Mouse (Mus musculus) hindbrain, embryonic 16.5 days (tissue): ENCODE data around the gene Slc25a15. TPM values are rescaled to one million over a fixed set of nuclear protein-coding genes. Genes with fewer than 3 reads are reported as not detected.

ENCODE experiments used
- ATAC-seq: fragments of 200-750 bp; cut with Nextera tagmentation; 2 replicates; pipeline ENCODE4 v1.8.0; 2017; ENCODE audit warnings: moderate TSS enrichment, moderate library complexity
- H3K27ac ChIP-seq: fragments of 300-500 bp; sonication (generic); 2 replicates; pipeline ENCODE4 v1.5.1; 2014; ENCODE audit warnings: low read depth, mild to moderate bottlenecking, control low read depth, low read length, moderate library complexity
- H3K27me3 ChIP-seq: fragments of 300-500 bp; sonication (generic); replicated peaks from 2 replicates; pipeline ENCODE4 v1.6.1; 2014; ENCODE audit warnings: low read length; ENCODE audit not compliant: control insufficient read depth, insufficient read depth
- H3K36me3 ChIP-seq: fragments of 300-500 bp; sonication (generic); 2 replicates; pipeline ENCODE4 v1.6.1; 2014; ENCODE audit warnings: mild to moderate bottlenecking, low read length, moderate library complexity, mixed read lengths; ENCODE audit not compliant: control insufficient read depth, insufficient read depth
- H3K4me1 ChIP-seq: fragments of 300-500 bp; sonication (generic); 2 replicates; pipeline ENCODE4 v1.6.1; 2014; ENCODE audit warnings: low read depth, low read length; ENCODE audit not compliant: control insufficient read depth, insufficient read depth
- H3K4me2 ChIP-seq: fragments of 300-500 bp; sonication (generic); 2 replicates; pipeline ENCODE4 v1.6.1; 2014; ENCODE audit warnings: mild to moderate bottlenecking, low read length, control low read depth, moderate library complexity
- H3K4me3 ChIP-seq: fragments of 300-500 bp; sonication (generic); 2 replicates; pipeline ENCODE4 v1.5.1; 2014; ENCODE audit warnings: mild to moderate bottlenecking, low read length, control low read depth, moderate library complexity
- H3K9ac ChIP-seq: fragments of 300-500 bp; sonication (generic); 2 replicates; pipeline ENCODE4 v1.6.1; 2014; ENCODE audit warnings: low read depth, mild to moderate bottlenecking, control low read depth, low read length, moderate library complexity
- H3K9me3 ChIP-seq: fragments of 300-500 bp; sonication (generic); 2 replicates; pipeline ENCODE4 v1.6.1; 2014; ENCODE audit warnings: mild to moderate bottlenecking, low read length, moderate library complexity; ENCODE audit not compliant: control insufficient read depth
- WGBS: fragments of 180-500 bp; shearing (Covaris S2); extraction: QIAGEN DNeasy Blood & Tissue Kit; methylation state at CpG from one replicate; pipeline ENCODE4 v1.1.7; 2014; 5-methylcytosine and 5-hydroxymethylcytosine counted together
- polyA plus RNA-seq: library from polyadenylated mRNA; unstranded; fragments of >200 nt; fragmentation: Nextera tagmentation; extraction: Ambion mirVana; gene quantifications from 2 replicates; pipeline ENCODE4 v1.2.1, GENCODE M21; 2015

Slc25a15 gene
- polyA plus RNA-seq, 1 experiment from 2014 or later: 8.5 TPM

- no peaks in the 10 kb centered on the region for H3K9me3 ChIP-seq
- no peak overlapping the region for H3K4me3 ChIP-seq
- H3K27me3 ChIP-seq: no peaks in the 10 kb centered on the region
- H3K36me3 ChIP-seq: no peaks in the 10 kb centered on the region
- H3K4me2 ChIP-seq: no peak overlapping the region
- WGBS: 95% methylated on average over 8 of the region's 8 CpGs
- ATAC-seq: no peak
- H3K4me1 ChIP-seq: peaks cover 6% of the 10 kb centered on the region; the same call in 1 of the 2 replicates
- H3K27ac ChIP-seq: no peak overlapping the region
- no peak overlapping the region for H3K9ac ChIP-seq
Measured at GRCm38 (mm10) chr8:22395256-22395655, 3.1 kb downstream of the Slc25a15 start.

GRCm38 (mm10) chr8:22394471-22394870 is 3.9 kb downstream of the Slc25a15 start:
- ATAC-seq: no peak
- no peak overlapping the region for H3K4me2 ChIP-seq
- no peaks in the 10 kb centered on the region for H3K36me3 ChIP-seq
- H3K4me1 ChIP-seq: peaks cover 6% of the 10 kb centered on the region; the same call in 1 of the 2 replicates
- H3K9me3 ChIP-seq: no peaks in the 10 kb centered on the region
- no peak overlapping the region for H3K27ac ChIP-seq
- WGBS: 84% methylated on average over 4 of the region's 4 CpGs
- H3K27me3 ChIP-seq: no peaks in the 10 kb centered on the region
- H3K4me3 ChIP-seq: no peak overlapping the region
- H3K9ac ChIP-seq: no peak overlapping the region

GRCm38 (mm10) chr8:22390766-22391463 is 7.5 kb downstream of the Slc25a15 start:
- H3K27ac ChIP-seq: no peak overlapping the region
- no peak overlapping the region for H3K4me2 ChIP-seq
- no peak overlapping the region for H3K4me3 ChIP-seq
- no peaks in the 10 kb centered on the region for H3K27me3 ChIP-seq
- WGBS: 89% methylated on average over 8 of the region's 8 CpGs
- H3K36me3 ChIP-seq: peaks cover 8% of the 10 kb centered on the region
- no peaks in the 10 kb centered on the region for H3K9me3 ChIP-seq
- H3K4me1 ChIP-seq: no peaks in the 10 kb centered on the region
- ATAC-seq: no peak
- no peak overlapping the region for H3K9ac ChIP-seq

GRCm38 (mm10) chr8:22389874-22390273 is 8.5 kb downstream of the Slc25a15 start:
- Histone ChIP-seq H3K4me3 (no peak overlapping the region), H3K9me3 (no peaks in the 10 kb centered on the region), H3K27me3 (no peaks in the 10 kb centered on the region), H3K9ac (no peak overlapping the region), H3K27ac (no peak overlapping the region), H3K4me2 (no peak overlapping the region), H3K4me1 (no peaks in the 10 kb centered on the region), H3K36me3 (peaks cover 8% of the 10 kb centered on the region)
- no peak for ATAC-seq
- 87% methylated on average over 10 of the region's 10 CpGs for WGBS

GRCm38 (mm10) chr8:22385158-22385557 is 13.2 kb downstream of the Slc25a15 start:
- H3K36me3 ChIP-seq: peaks cover 19% of the 10 kb centered on the region
- 93% methylated on average over 6 of the region's 6 CpGs for WGBS
- H3K4me2 ChIP-seq: no peak overlapping the region
- no peak overlapping the region for H3K27ac ChIP-seq
- no peaks in the 10 kb centered on the region for H3K9me3 ChIP-seq
- no peak for ATAC-seq
- no peak overlapping the region for H3K4me3 ChIP-seq
- H3K27me3 ChIP-seq: no peaks in the 10 kb centered on the region
- H3K9ac ChIP-seq: no peak overlapping the region
- no peaks in the 10 kb centered on the region for H3K4me1 ChIP-seq

- H3K36me3 ChIP-seq: peaks cover 18% of the 10 kb centered on the region
Measured at GRCm38 (mm10) chr8:22382824-22383595, 15.4 kb downstream of the Slc25a15 start.

GRCm38 (mm10) chr8:22380934-22381333 is 17.5 kb downstream of the Slc25a15 start:
- H3K9me3 ChIP-seq: no peaks in the 10 kb centered on the region
- ATAC-seq: no peak
- H3K9ac ChIP-seq: no peak overlapping the region
- H3K27me3 ChIP-seq: no peaks in the 10 kb centered on the region
- no peaks in the 10 kb centered on the region for H3K4me1 ChIP-seq
- H3K4me2 ChIP-seq: no peak overlapping the region
- 97% methylated on average over 11 of the region's 11 CpGs for WGBS
- H3K36me3 ChIP-seq: peaks cover 15% of the 10 kb centered on the region
- no peak overlapping the region for H3K4me3 ChIP-seq
- no peak overlapping the region for H3K27ac ChIP-seq

More at GRCm38 (mm10) chr8:22382824-22383595, 15.4 kb downstream of the Slc25a15 start:
- Histone ChIP-seq H3K27ac (no peak overlapping the region), H3K9me3 (no peaks in the 10 kb centered on the region), H3K4me2 (no peak overlapping the region), H3K9ac (no peak overlapping the region), H3K4me1 (no peaks in the 10 kb centered on the region), H3K4me3 (no peak overlapping the region), H3K27me3 (no peaks in the 10 kb centered on the region)
- no peak for ATAC-seq
- whole genome bisulfite sequencing: 85% methylated on average over 19 of the region's 19 CpGs

- WGBS: 43% methylated on average over 5 of the region's 5 CpGs
Measured at GRCm38 (mm10) chr8:22376903-22377302, 21.5 kb downstream of the Slc25a15 start.

GRCm38 (mm10) chr8:22376311-22376710 is 22.1 kb downstream of the Slc25a15 start:
- Histone ChIP-seq H3K27ac (no peak overlapping the region), H3K4me1 (no peaks in the 10 kb centered on the region), H3K4me2 (no peak overlapping the region), H3K4me3 (no peak overlapping the region), H3K9me3 (no peaks in the 10 kb centered on the region), H3K36me3 (peaks cover 6% of the 10 kb centered on the region), H3K27me3 (no peaks in the 10 kb centered on the region), H3K9ac (no peak overlapping the region)
- no peak for ATAC-seq
- 90% methylated on average over 5 of the region's 5 CpGs for WGBS

More at GRCm38 (mm10) chr8:22376903-22377302, 21.5 kb downstream of the Slc25a15 start:
- Histone ChIP-seq H3K27ac (no peak overlapping the region), H3K4me2 (no peak overlapping the region), H3K9me3 (no peaks in the 10 kb centered on the region), H3K4me3 (no peak overlapping the region), H3K27me3 (no peaks in the 10 kb centered on the region), H3K36me3 (peaks cover 9% of the 10 kb centered on the region), H3K4me1 (no peaks in the 10 kb centered on the region), H3K9ac (no peak overlapping the region)
- ATAC-seq: peak; percentile 87
